Mouse (Mus musculus): ENCODE data around the gene Tex2.
"Not testable (repeated sequence)": the region's sequence is repeated elsewhere in the genome, so short reads cannot be mapped to it uniquely, and the experiment has no call there.

DNA sequence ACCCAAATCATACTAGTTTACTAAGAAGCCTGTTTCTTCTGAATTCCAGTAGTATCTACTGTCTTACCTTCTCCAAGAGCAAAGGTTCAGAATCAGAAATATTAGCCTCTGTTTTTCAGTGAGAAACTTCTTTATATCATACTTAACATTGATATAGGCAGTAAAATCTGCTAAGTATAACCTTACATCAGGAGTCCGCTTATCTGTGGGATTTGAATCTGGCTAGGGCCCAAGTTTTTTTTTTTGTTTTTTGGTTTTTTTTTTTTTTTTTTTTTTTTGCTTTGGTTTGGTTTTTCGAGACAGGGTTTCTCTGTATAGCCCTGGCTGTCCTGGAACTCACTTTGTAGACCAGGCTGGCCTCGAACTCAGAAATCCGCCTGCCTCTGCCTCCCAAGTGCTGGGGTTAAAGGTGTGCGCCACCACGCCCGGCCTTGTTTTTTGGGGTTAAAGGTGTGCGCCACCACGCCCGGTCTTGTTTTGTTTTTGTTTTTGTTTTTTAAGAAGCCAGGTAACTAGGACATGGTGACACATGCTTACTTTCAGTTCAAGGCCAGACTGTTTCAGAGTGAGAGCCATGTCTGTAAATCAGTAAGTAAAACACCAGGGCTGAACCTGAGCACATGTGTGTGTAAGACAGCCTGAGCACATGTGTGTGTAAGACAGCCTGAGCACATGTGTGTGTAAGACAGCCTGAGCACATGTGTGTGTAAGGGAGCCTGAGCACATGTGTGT is 35.4 kb downstream of the Tex2 start:
- not testable (repeated sequence) for TF ChIP-seq HCFC1 (IDR thresholded peaks at IDR 0.05; ENCODE audit: borderline replicate concordance, insufficient read depth, low read length); ZNF384 (IDR thresholded peaks at IDR 0.05; ENCODE audit: low read depth, low read length)
